Mouse (Mus musculus): Measurements from ENCODE around the gene Cbl. TPM values are rescaled to one million over a fixed set of nuclear protein-coding genes. Genes with fewer than 3 reads are reported as not detected.
A peak's percentile ranks its signal among the peaks of the same experiment; 100 is the strongest.

The Cbl gene
- total RNA-seq, 2 experiments from 2014 or later = 12.1 to 12.8 TPM

- no peak for DNase-seq
- intact Hi-C loops (cut with DNase I; ENCODE audit: low total_unique reads) = loop anchor here (10.0 kb wide), 1 partner anchor 99 kb away; the partner anchor contains the start of gene Cbl
These were observed 98.0 kb downstream of the Cbl start for GRCm38 (mm10) chr9:44135731-44136411.

DNA sequence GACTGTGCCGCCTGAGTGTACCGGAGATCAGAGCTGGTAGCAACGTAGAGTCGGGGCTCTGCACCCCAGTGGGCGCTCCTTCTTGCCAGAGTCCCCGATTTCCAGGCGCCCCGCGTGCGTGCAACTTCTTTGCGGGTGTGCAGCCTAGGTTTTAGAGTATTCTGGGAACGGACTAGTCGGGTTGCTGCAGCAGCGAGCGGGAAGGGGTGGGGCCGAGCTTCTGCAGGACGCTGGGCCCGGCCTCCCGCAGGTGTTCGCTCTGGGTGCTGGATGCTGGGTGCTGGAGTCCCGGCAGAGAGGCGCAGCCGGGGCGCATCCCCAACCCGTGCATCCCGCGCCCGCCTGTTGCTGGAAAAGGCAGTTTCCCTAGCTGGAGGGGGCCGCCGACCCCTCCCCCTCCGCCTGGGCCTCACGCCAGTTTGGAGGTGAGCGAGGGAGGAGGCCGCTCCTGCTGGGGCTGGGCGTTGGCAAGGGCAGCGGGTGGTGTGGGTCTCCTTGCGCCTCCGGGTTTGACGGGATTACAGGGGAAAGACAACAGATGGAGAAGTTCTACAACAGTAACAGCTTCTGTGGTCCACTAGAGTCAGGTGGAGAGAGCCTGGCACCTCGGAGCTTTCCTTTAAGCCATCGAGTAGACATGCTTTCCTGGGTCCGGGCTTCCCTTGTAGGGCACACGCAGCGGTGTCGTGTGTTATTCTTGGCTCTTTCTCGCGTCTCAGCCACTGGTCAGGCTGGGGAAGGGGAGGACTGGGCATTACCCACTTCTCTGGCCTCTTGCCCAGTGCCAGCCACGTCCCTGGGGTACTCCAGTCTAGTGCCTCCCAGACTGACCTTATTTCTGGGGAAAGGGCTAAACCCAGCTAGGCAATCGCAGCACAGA, 98.8 kb downstream of the Cbl start:
- peak; percentile 55 for DNase-seq
- intact Hi-C loops (cut with DNase I; ENCODE audit: low total_unique reads) = loop anchor here (5.0 to 10.0 kb wide), 2 partner anchors 100 to 347 kb away; partner anchors contain the start of genes Bcl9l and Cbl

DNA sequence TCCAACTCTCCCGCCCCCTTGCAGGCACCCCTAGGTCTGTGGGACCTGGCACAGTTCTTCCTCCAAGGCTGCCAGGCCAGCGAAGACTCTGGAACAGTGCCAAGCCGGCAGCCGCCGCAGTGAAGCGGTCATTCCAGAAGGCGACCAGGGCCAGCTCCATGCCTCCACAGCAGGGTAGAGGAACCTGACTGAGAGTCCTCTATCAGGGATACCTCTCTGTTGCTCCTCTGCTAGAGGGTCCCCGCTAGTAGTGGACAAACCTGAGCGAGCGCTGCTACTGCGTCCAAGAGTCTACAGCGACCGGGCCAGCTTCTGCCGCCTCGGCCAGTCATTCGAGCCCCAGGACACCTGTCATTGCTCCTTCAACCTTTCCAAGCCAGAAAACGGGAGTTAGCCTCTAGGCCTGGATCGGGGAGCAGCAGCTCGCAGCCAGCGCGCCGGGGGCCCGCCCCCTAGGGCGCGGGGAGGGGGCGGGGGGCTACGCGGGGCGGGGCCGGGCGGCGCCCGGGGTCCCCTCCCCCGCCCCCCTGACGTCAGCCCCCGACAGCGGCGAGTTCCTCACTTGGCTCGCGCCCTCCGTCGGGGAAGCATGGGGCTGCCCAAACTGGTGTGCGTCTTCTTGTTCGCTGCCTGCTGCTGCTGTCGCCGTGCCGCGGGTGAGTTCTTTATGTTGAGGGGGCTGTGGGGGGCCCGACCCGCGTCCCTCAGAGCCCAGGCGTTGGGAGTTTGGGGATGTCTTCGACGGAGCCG, 99.6 kb downstream of the Cbl start, which contains the start of gene Mcam:
Gene Mcam (plus strand): TSS at position 369 of the 750 bp plus-strand sequence.
- intact Hi-C loops (cut with DNase I; ENCODE audit: low total_unique reads) = loop anchor here (5.0 to 10.0 kb wide), 2 partner anchors 101 to 348 kb away; partner anchors contain the start of genes Bcl9l and Cbl
- peak; percentile 69 for DNase-seq

DNA sequence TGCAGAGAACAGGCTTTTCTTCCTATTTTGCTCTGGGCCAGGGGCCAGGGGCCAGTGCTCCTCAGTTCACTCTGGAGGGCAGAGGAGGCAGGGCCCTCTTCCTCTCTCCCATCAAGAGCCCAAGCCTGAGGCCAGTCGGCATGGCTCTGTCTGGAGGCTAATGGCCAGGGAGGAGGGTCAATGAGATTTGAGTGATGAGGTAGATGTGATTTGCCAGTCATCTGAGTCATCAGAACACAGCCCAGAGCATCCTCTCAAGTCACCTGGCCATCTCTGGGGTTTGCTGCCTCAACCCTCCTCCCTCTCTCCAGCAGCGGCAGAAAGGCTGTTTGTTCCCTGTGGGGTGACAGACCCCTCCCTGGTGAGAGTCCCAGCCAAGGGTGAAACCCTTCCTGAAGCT, 100.6 kb downstream of the Cbl start:
- intact Hi-C loops (cut with DNase I; ENCODE audit: low total_unique reads) = loop anchor here (5.0 to 10.0 kb wide), 2 partner anchors 102 to 349 kb away; partner anchors contain the start of genes Bcl9l and Cbl
- DNase-seq = no peak

DNA sequence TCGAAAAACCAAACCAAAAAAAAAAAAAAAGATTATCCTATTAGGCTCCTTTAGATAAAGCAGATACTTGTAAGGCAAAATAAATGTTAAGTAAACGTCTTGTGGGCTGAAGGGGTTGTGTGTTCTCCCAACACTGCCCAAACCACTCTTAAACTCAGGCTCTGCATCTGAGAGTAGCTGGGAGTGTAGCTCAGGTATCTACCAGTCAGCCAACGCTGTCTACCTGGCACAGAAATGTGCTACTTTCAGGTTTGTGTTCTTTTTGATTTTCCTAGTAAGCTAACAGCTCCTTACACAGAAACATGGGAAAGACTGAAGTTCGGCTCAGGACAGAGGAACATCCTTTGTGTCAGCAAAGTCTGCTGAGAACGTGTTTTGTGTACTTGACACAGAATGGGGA, 101.6 kb downstream of the Cbl start:
- no peak for DNase-seq
- intact Hi-C loops (cut with DNase I; ENCODE audit: low total_unique reads) = loop anchor here (5.0 to 10.0 kb wide), 2 partner anchors 103 to 350 kb away; partner anchors contain the start of genes Bcl9l and Cbl

- no peak for DNase-seq
- intact Hi-C loops (cut with DNase I; ENCODE audit: low total_unique reads) = loop anchor here (5.0 to 10.0 kb wide), 2 partner anchors 104 to 351 kb away; partner anchors contain the start of genes Bcl9l and Cbl
These were observed 102.6 kb downstream of the Cbl start for GRCm38 (mm10) chr9:44131276-44131590.

DNA sequence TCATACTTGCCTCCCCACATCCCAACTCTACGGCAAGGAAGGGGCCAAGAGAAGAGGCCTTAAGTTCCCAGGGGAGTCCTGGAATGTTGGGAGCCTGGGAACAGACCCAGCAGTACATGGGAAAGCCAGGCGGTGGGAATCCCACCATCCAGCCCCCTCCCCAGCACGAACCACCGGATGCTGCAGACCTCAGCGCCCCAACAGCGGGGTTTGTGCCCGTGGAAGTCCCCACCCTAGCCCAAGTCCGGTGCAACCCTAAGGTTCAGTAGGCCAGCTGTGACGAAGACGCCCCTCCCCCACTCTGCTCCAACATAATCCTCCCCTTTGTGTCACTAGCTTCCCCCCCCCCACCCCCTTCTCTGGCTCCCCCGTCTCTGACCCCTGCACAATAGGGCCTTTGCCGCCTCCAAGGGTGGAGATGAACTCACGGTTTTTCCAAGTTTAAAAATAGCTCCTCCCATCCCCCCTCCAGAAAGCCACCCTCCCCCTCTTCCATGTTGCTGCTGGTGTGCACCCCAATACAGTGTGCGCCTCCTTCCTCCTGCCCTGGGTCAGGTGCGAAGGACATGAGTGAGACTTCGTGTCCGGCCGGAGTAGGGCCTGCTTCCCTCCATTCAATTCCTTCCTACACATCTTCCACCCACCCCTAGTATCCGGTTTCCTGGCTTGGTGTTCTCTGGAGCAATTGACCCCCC, 103.1 kb downstream of the Cbl start:
- intact Hi-C loops (cut with DNase I; ENCODE audit: low total_unique reads) = loop anchor here (5.0 to 10.0 kb wide), 2 partner anchors 104 to 352 kb away; partner anchors contain the start of genes Bcl9l and Cbl
- peak; percentile 56 for DNase-seq

GRCm38 (mm10) chr9:44130034-44130433, 103.8 kb downstream of the Cbl start:
- intact Hi-C loops (cut with DNase I; ENCODE audit: low total_unique reads) = loop anchor here (5.0 to 10.0 kb wide), 2 partner anchors 105 to 352 kb away; partner anchors contain the start of genes Bcl9l and Cbl

DNA sequence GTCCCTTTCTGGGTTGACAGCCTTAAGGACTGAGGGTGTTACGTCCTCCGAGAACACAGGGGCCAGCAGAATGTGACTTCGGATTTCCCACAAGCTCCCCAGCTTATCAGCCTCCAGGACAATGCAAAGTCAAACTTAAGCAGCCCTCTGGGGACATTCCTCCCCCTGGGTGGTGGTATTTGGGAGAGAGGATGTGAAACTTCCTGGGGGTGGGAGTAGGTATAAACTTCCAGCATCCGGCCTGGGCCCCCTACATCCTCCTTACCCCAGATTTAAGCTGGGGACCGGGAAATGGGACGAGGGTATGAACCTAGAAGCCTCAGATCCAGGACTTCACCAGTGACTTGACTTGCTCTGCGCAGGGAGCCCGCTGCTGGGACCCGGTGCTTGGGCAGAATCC, 104.2 kb downstream of the Cbl start:
- intact Hi-C loops (cut with DNase I; ENCODE audit: low total_unique reads) = loop anchor here (5.0 to 10.0 kb wide), 2 partner anchors 105 to 353 kb away; partner anchors contain the start of genes Bcl9l and Cbl
- no peak for DNase-seq

More at GRCm38 (mm10) chr9:44130034-44130433, 103.8 kb downstream of the Cbl start:
- DNase-seq = peak; percentile 74

DNA sequence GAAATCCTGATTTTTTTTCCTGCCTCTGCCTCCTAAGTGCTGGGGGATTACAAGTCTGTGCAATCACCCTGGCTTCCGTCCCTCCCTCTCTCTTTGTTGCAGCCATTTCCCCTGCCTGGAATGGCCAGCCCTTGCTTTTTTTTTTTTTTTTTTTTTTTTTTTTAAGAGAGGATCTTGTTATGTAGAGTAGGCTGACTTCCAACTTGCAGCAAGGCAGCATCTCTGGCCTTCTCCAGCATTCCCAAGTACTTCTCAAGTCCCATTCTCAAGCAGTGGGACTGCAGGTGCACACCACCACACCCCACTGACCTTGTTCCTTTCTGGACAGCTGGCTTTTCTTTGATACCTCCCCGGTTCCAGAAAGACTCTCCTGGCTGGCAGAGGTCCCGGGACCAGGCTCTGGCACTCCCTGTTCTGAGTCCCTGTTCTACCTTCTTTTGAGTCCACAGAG, 106.5 kb downstream of the Cbl start:
- intact Hi-C loops (cut with DNase I; ENCODE audit: low total_unique reads) = no loop called here
- no peak for DNase-seq

- intact Hi-C loops (cut with DNase I; ENCODE audit: low total_unique reads) = no loop called here
- no peak for DNase-seq
These were observed 107.1 kb downstream of the Cbl start for GRCm38 (mm10) chr9:44126746-44127145.

- intact Hi-C loops (cut with DNase I; ENCODE audit: low total_unique reads) = no loop called here
- DNase-seq = peak; percentile 82
These were observed 108.1 kb downstream of the Cbl start for GRCm38 (mm10) chr9:44125546-44126428.

- intact Hi-C loops (cut with DNase I; ENCODE audit: low total_unique reads) = no loop called here
- DNase-seq = no peak
These were observed 108.8 kb downstream of the Cbl start for GRCm38 (mm10) chr9:44125026-44125425.

DNA sequence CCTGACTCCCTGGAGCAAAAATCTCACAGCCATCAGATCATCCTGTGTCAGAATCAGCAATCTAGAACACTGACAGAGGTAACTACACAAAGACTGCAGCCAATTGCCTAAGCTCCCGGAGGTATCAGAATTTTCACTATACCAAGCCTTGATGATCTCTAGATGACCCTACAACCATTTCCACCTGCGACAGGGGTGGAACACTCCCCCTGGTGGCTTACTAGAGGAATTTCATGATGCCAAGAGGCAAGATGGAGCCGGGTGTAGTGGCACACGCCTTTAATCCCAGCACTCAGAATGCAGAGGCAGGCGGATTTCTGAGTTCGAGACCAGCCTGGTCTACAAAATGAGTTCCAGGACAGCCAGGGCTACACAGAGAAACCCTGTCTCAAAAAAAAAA, 109.5 kb downstream of the Cbl start:
- intact Hi-C loops (cut with DNase I; ENCODE audit: low total_unique reads) = no loop called here
- no peak for DNase-seq

DNA sequence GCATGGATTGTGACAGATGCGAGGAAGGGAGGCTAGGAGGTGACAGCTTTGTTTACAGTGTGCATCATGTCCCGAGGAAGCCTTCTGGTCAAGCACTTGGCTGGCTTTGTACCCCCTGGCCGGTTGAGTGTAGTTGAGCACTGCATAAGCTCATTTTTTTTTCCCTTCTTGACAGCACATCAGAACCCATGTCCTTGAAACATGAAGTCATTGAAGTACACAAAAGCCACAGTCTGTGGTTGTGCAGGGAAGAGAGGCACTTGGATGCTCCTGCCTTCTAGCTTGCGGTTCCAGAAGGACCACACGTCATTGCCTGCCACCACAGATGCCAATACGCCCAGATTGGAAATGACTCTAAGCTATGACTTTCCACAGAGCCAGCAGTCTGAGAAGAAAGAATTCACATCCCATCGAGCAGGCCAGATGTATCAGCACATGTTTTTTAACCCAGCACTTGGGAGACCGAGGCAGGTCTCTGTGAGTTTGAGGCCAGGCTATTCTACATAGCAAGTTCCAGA, 113.8 kb downstream of the Cbl start:
- DNase-seq = no peak
- intact Hi-C loops (cut with DNase I; ENCODE audit: low total_unique reads) = no loop called here

DNA sequence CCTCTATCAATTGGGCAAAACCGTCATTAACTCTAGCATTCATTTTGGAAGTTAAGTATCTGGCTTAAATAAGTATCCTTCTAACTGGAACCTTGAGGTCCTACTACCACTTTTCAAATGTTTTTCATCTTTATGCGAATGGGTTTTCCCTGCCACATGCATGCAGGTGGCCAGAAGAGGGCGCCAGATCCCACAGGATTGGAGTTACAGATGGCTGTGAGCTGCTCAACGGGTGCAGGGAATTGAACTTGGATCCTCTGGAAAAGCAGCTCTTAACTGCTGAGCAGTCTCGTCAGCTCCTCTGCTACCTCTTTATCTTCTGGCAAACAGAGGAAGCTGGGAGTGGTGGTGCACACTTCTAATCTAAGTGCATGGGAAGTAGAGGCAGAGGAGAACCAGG, 114.8 kb downstream of the Cbl start:
- intact Hi-C loops (cut with DNase I; ENCODE audit: low total_unique reads) = no loop called here
- DNase-seq = no peak

- intact Hi-C loops (cut with DNase I; ENCODE audit: low total_unique reads) = no loop called here
- no peak for DNase-seq
These were observed 117.7 kb downstream of the Cbl start for GRCm38 (mm10) chr9:44116182-44116581.
